Mouse (Mus musculus) liver, embryonic 14.5 days (tissue): ENCODE data around the gene Fbxo24. TPM values are rescaled to one million over a fixed set of nuclear protein-coding genes. Genes with fewer than 3 reads are reported as not detected.
A peak's percentile ranks its signal among the peaks of the same experiment; 100 is the strongest.

ENCODE experiments used
- ATAC-seq: fragments of 200-750 bp; cut with Nextera tagmentation; 2 replicates; pipeline ENCODE4 v1.8.0; 2017; ENCODE audit warnings: moderate number of reproducible peaks, mild to moderate bottlenecking, moderate library complexity; ENCODE audit not compliant: insufficient read depth
- DNase-seq, 3 experiments: peaks; one replicate each; pipeline ENCODE4 v3.0.0-alpha.2; 2012 to 2013; ENCODE audit warnings: low read depth in 3 of 3, low spot score in 3 of 3
- H3K27ac ChIP-seq: fragments of 300-500 bp; sonication (generic); 2 replicates; pipeline ENCODE4 v1.5.1; 2014; ENCODE audit warnings: moderate library complexity, mild to moderate bottlenecking, control low read depth, inconsistent platforms
- H3K27me3 ChIP-seq: fragments of 300-500 bp; sonication (generic); 2 replicates; pipeline ENCODE4 v1.6.1; 2014; ENCODE audit warnings: mild to moderate bottlenecking, low read length, moderate library complexity; ENCODE audit not compliant: control insufficient read depth, insufficient read depth
- H3K36me3 ChIP-seq: fragments of 300-500 bp; sonication (generic); replicated peaks from 2 replicates; pipeline ENCODE4 v1.6.1; 2014; ENCODE audit warnings: low read depth; ENCODE audit not compliant: control insufficient read depth, insufficient read depth
- H3K4me1 ChIP-seq, 2 experiments: fragments of 200-500 bp in 1 of 2; fragments of 300-500 bp in 1 of 2; sonication (generic) in 1 of 2; replicated peaks; 2 replicates each; pipeline ENCODE4 v1.6.1; 2012 to 2014; ENCODE audit warnings: antibody characterized with exemption in 1 of 2, inconsistent platforms in 1 of 2, low read length in 1 of 2; ENCODE audit not compliant: control insufficient read depth in 2 of 2, insufficient read depth in 2 of 2
- H3K4me2 ChIP-seq: fragments of 300-500 bp; sonication (generic); 2 replicates; pipeline ENCODE4 v1.6.1; 2014; ENCODE audit warnings: low read depth, mild to moderate bottlenecking, control low read depth, moderate library complexity
- H3K4me3 ChIP-seq, 2 experiments: fragments of 200-500 bp in 1 of 2; fragments of 300-500 bp in 1 of 2; sonication (generic) in 1 of 2; 2 replicates each; pipeline ENCODE4 v1.5.1; 2012 to 2014; ENCODE audit warnings: low read depth in 2 of 2, low read length in 2 of 2, mild to moderate bottlenecking in 2 of 2, control low read depth in 1 of 2, inconsistent platforms in 1 of 2, moderate library complexity in 1 of 2; ENCODE audit not compliant: insufficient read depth in 1 of 2
- H3K9ac ChIP-seq: fragments of 300-500 bp; sonication (generic); replicated peaks from 2 replicates; pipeline ENCODE4 v1.6.1; 2014; ENCODE audit warnings: mild to moderate bottlenecking, control low read depth, moderate library complexity
- H3K9me3 ChIP-seq: fragments of 300-500 bp; sonication (generic); 2 replicates; pipeline ENCODE4 v1.6.1; 2016; ENCODE audit warnings: low read length, mixed read lengths; ENCODE audit not compliant: control insufficient read depth
- CTCF ChIP-seq: IDR thresholded peaks from 2 replicates; pipeline ENCODE4 v1.5.1; 2016; ENCODE audit warnings: antibody characterized with exemption, low read depth, control low read depth
- EP300 ChIP-seq: IDR thresholded peaks from 2 replicates; pipeline ENCODE4 v1.6.1; 2016; ENCODE audit warnings: antibody characterized with exemption, low read depth
- WGBS: fragments of 180-500 bp; shearing (Covaris S2); extraction: QIAGEN DNeasy Blood & Tissue Kit; methylation state at CpG from one replicate; pipeline ENCODE4 v1.1.7; 2014; ENCODE audit not compliant: insufficient replicate concordance; 5-methylcytosine and 5-hydroxymethylcytosine counted together
- polyA plus RNA-seq, 2 experiments: library from polyadenylated mRNA; depleted of rRNA in 1 of 2; stranded (reverse) in 1 of 2; unstranded in 1 of 2; fragments of >200 nt; fragmentation: Nextera tagmentation in 1 of 2; extraction: Ambion mirVana in 1 of 2; gene quantifications; 2 replicates each; pipeline versions ENCODE4 v1.2.1 to v1.2.3; 2012 to 2014

The Fbxo24 gene
- polyA plus RNA-seq, 2 experiments, result 0.02 to 0.05 TPM

GRCm38 (mm10) chr5:137631171-137631570 is 2.4 kb upstream of the Fbxo24 start:
- WGBS, result 16% methylated on average over 9 of the region's 9 CpGs
- H3K4me1 ChIP-seq, result peaks cover 17 to 30% of the 10 kb centered on the region in 2 experiments

DNA sequence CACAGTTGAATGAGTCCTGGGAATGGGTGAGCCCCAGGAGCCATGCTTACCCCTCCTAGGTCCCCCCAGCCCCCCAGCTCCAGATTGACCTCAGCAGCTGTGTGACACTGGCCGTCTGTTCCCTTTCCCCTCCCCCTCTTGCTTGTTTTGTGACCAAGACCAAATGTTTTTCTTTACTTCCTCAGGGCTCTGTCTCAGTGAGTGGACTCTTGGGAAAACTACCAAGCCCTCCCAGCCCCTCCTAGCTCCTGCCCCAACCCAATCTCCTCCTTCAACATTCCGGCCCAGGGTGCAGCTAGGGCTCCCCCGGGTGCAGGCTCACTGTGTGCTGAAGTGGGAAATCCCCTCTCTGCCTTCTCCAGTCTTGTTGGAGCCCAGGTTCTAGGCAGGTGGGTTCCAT is 1.8 kb upstream of the Fbxo24 start:
- TF ChIP-seq EP300 (no peak), CTCF (no peak)
- no peak for ATAC-seq
- no peaks in the 10 kb centered on the region for H3K9me3 ChIP-seq
- DNase-seq, result no peak
- peak overlapping the region; percentile 97 for H3K4me2 ChIP-seq
- H3K4me3 ChIP-seq, result peak overlapping the region; percentile 31 to 91; a peak in 3 of 4 replicates
- 18% methylated on average over 3 of the region's 3 CpGs for WGBS
- no peaks in the 10 kb centered on the region for H3K27me3 ChIP-seq
- H3K9ac ChIP-seq, result peak overlapping the region; percentile 33; the same call in 1 of the 2 replicates
- peaks cover 17 to 30% of the 10 kb centered on the region in 2 experiments for H3K4me1 ChIP-seq
- no peaks in the 10 kb centered on the region; the same call in 1 of the 2 replicates for H3K36me3 ChIP-seq
- H3K27ac ChIP-seq, result peak overlapping the region; percentile 34

More at GRCm38 (mm10) chr5:137631171-137631570, 2.4 kb upstream of the Fbxo24 start:
- Histone ChIP-seq H3K27ac (peak overlapping the region; percentile 34), H3K36me3 (no peaks in the 10 kb centered on the region; the same call in 1 of the 2 replicates), H3K4me2 (peak overlapping the region; percentile 97), H3K9ac (peak overlapping the region; percentile 33; the same call in 1 of the 2 replicates), H3K27me3 (no peaks in the 10 kb centered on the region), H3K9me3 (no peaks in the 10 kb centered on the region), H3K4me3 (peak overlapping the region; percentile 36 to 91)
- no peak for TF ChIP-seq EP300
- no peak for TF ChIP-seq CTCF
- no peak for DNase-seq
- no peak for ATAC-seq

DNA sequence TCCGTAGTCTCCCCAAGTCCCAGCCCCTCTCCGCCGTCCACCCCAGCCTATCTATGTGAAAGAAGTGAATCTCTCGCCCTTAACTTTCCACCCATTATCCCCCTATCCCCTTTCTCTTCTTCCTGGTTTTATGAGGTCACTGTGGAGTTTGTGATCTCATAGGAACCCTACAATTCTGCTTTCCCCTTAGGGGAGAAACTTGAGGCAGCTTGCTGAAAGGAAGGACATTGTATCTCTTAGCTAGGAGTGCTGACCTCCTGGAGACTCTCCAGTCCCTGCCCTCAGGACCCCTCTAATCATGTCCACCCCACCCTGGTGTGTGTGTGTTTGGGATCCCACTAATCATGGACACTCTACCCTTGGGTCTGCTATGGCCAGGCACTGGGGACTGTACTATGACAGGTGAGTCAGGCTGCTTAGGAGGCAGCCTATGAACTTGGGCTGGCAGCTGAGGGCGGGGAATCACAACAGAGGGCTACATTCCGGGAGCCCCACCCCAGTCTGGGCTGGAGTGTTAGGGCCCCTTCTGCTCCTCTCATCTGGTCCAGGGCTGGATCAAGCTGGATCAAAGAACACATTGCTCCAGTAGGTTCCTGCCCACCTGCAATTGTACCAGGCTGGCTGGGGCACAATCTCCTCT is 1.2 kb upstream of the Fbxo24 start:
- DNase-seq, result no peak
- peak overlapping the region; percentile 81 for H3K9ac ChIP-seq
- no peaks in the 10 kb centered on the region; the same call in 1 of the 2 replicates for H3K36me3 ChIP-seq
- 7% methylated on average over 6 of the region's 6 CpGs for WGBS
- H3K9me3 ChIP-seq, result no peaks in the 10 kb centered on the region
- peak overlapping the region; percentile 97 for H3K4me2 ChIP-seq
- H3K4me3 ChIP-seq, result peak overlapping the region; percentile 82 to 91
- no peak for TF ChIP-seq EP300
- no peak for TF ChIP-seq CTCF
- no peaks in the 10 kb centered on the region for H3K27me3 ChIP-seq
- ATAC-seq, result no peak
- H3K27ac ChIP-seq, result peak overlapping the region; percentile 78
- H3K4me1 ChIP-seq, result peaks cover 17 to 30% of the 10 kb centered on the region in 2 experiments

GRCm38 (mm10) chr5:137629306-137629721 is 512 bp upstream of the Fbxo24 start:
- Histone ChIP-seq H3K27ac (peak overlapping the region; percentile 78), H3K4me1 (peaks cover 17 to 30% of the 10 kb centered on the region in 2 experiments), H3K9me3 (no peaks in the 10 kb centered on the region), H3K36me3 (no peaks in the 10 kb centered on the region; the same call in 1 of the 2 replicates), H3K27me3 (no peaks in the 10 kb centered on the region), H3K4me2 (peak overlapping the region; percentile 97), H3K4me3 (peak overlapping the region; percentile 82 to 91), H3K9ac (peak overlapping the region; percentile 81)
- ATAC-seq, result peak; percentile 40
- DNase-seq, result peak in 1 of 3 experiments; percentile 42
- TF ChIP-seq CTCF (no peak), EP300 (no peak)
- WGBS, result under 1% methylated on average over 23 of the region's 23 CpGs

DNA sequence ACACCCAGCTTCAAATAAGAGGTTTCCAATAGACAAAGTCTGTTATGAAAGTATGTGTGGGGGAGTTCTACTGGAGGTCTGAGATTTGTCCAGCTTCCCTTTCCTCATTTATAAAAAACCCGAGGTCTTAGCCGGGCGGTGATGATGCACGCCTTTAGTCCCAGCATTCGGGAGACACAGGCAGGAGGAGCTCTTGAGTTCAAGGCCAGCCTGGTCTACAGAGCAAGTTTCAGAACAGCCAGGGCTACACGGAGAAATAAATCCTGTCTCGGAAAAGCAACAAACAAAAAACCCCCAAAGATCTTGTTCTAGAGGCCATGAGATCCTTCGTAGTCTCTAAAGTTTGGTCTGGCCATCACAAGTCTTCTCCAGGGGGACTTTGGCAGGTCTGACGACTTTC is 811 bp downstream of the Fbxo24 start:
- no peaks in the 10 kb centered on the region for H3K36me3 ChIP-seq
- DNase-seq, result no peak
- no peaks in the 10 kb centered on the region for H3K9me3 ChIP-seq
- peaks cover 17 to 30% of the 10 kb centered on the region in 2 experiments for H3K4me1 ChIP-seq
- no peaks in the 10 kb centered on the region for H3K27me3 ChIP-seq
- peak overlapping the region; percentile 80 for H3K27ac ChIP-seq
- peak; percentile 21; the same call in 1 of the 2 replicates for TF ChIP-seq CTCF
- TF ChIP-seq EP300, result no peak
- H3K4me2 ChIP-seq, result peak overlapping the region; percentile 93
- no peak for ATAC-seq
- 3% methylated on average over 9 of the region's 9 CpGs for whole genome bisulfite sequencing
- H3K4me3 ChIP-seq, result peak overlapping the region; percentile 63 to 96
- peak overlapping the region; percentile 80 for H3K9ac ChIP-seq
